Mouse (Mus musculus) lung, postnatal 0 days (tissue): ENCODE measurements around the gene Ccdc163.

Experiments
- CTCF ChIP-seq: IDR thresholded peaks from 2 replicates; pipeline ENCODE4 v1.5.1; 2016; ENCODE audit warnings: antibody characterized with exemption, mild to moderate bottlenecking
- EP300 ChIP-seq: IDR thresholded peaks from 2 replicates; pipeline ENCODE4 v1.6.1; 2016; ENCODE audit warnings: antibody characterized with exemption, mild to moderate bottlenecking, control low read depth

GRCm38 (mm10) chr4:116685402-116686061, 22.8 kb upstream of the Ccdc163 start, which contains the start of gene Prdx1:
- TF ChIP-seq CTCF (peak; percentile 90), EP300 (peak; percentile 96)
